Comparison of ENCODE assay signal across 14 mouse cellular contexts in genomic region chr9:102843577-102843976, GRCm38 (mm10). TPM values are rescaled to one million over a fixed set of nuclear protein-coding genes. Genes with fewer than 3 reads are reported as not detected.
DNase-seq lines count a peak whose midpoint lies in the region; ATAC-seq and TF ChIP-seq lines count a peak whose summit lies in the region.
"Had no signal": no experiment of that assay in that cellular context is flagged by ENCODE, and none has a peak within 500 bp of the region (broad histone marks: within the 10 kb centered on the region; RNA-seq: fewer than 3 reads in every experiment).

No protein-coding gene starts in this region.

- H3K27me3 ChIP-seq in kidney, embryonic 15.5 days, result no peaks in the 10 kb centered on the region
- H3K27me3 ChIP-seq in kidney, embryonic 14.5 days (ENCODE audit: control insufficient read depth, insufficient read depth, low read length), result no peaks in the 10 kb centered on the region
- no peaks in the 10 kb centered on the region for H3K27me3 ChIP-seq in intestine, postnatal 0 days (replicated peaks; ENCODE audit: control insufficient read depth, insufficient read depth, low read length)
- H3K27me3 ChIP-seq: stomach, embryonic 15.5 days had no signal

- no peak overlapping the region for H3K4me3 ChIP-seq in kidney, embryonic 15.5 days (replicated peaks)
- H3K4me3 ChIP-seq in kidney, embryonic 14.5 days (ENCODE audit: low read length), result no peak overlapping the region
- H3K4me3 ChIP-seq in intestine, postnatal 0 days (ENCODE audit: low read depth, low read length), result no peak overlapping the region
- H3K4me3 ChIP-seq in olfactory bulb, adult 2 months (ENCODE audit: insufficient read depth, low read depth, low read length), result no peak overlapping the region
- H3K4me3 ChIP-seq: midbrain, embryonic 10.5 days; stomach, embryonic 15.5 days had no signal

- no peaks in the 10 kb centered on the region for H3K9me3 ChIP-seq in kidney, embryonic 15.5 days (replicated peaks)
- H3K9me3 ChIP-seq in kidney, embryonic 14.5 days (ENCODE audit: control insufficient read depth, low read length), result no peaks in the 10 kb centered on the region
- H3K9me3 ChIP-seq in intestine, postnatal 0 days (ENCODE audit: control insufficient read depth), result no peaks in the 10 kb centered on the region
- H3K9me3 ChIP-seq: midbrain, embryonic 10.5 days; stomach, embryonic 15.5 days had no signal

- H3K9ac ChIP-seq in kidney, embryonic 15.5 days, result no peak overlapping the region
- no peak overlapping the region for H3K9ac ChIP-seq in kidney, embryonic 14.5 days (ENCODE audit: low read depth, low read length)
- no peak overlapping the region for H3K9ac ChIP-seq in intestine, postnatal 0 days (ENCODE audit: low read depth, low read length)
- H3K9ac ChIP-seq: forebrain, postnatal 0 days; liver, embryonic 14.5 days; stomach, embryonic 15.5 days had no signal

- peaks cover 84% of the 10 kb centered on the region for H3K4me1 ChIP-seq in kidney, embryonic 15.5 days
- peaks cover 66% of the 10 kb centered on the region for H3K4me1 ChIP-seq in kidney, embryonic 14.5 days (ENCODE audit: control insufficient read depth, insufficient read depth, low read length)
- peaks cover 25% of the 10 kb centered on the region for H3K4me1 ChIP-seq in intestine, postnatal 0 days (replicated peaks; ENCODE audit: control insufficient read depth, insufficient read depth, low read length)
- peaks cover 39% of the 10 kb centered on the region for H3K4me1 ChIP-seq in olfactory bulb, adult 2 months (ENCODE audit: control insufficient read depth, insufficient read depth, low read length)

- H3K27ac ChIP-seq in kidney, embryonic 15.5 days, result no peak overlapping the region
- H3K27ac ChIP-seq in kidney, embryonic 14.5 days (ENCODE audit: low read depth, low read length), result no peak overlapping the region
- H3K27ac ChIP-seq in intestine, postnatal 0 days (ENCODE audit: low read depth, low read length), result peak overlapping the region; percentile 21; the same call in 1 of the 2 replicates
- peak overlapping the region; percentile 74 for H3K27ac ChIP-seq in olfactory bulb, adult 2 months (ENCODE audit: insufficient read depth, low read depth, low read length)
- H3K27ac ChIP-seq: liver, embryonic 14.5 days; midbrain, embryonic 10.5 days; stomach, embryonic 15.5 days had no signal

- TF ChIP-seq POLR2A in olfactory bulb, adult 2 months (IDR thresholded peaks at IDR 0.05; ENCODE audit: insufficient read depth, low read depth, low read length), result no peak

- 0 out of 2 replicates have a peak, but pooled peaks have one; percentile 7 for ATAC-seq in kidney, embryonic 15.5 days (replicated peaks; ENCODE audit: low FRiP score)
- ATAC-seq in kidney, embryonic 14.5 days (ENCODE audit: low FRiP score, low TSS enrichment), result no peak
- peak; percentile 55 for ATAC-seq in intestine, postnatal 0 days
- ATAC-seq: forebrain, postnatal 0 days had no signal

- H3K36me3 ChIP-seq in kidney, embryonic 15.5 days, result no peaks in the 10 kb centered on the region
- H3K36me3 ChIP-seq in kidney, embryonic 14.5 days (ENCODE audit: control insufficient read depth, insufficient read depth, low read length), result no peaks in the 10 kb centered on the region
- no peaks in the 10 kb centered on the region for H3K36me3 ChIP-seq in intestine, postnatal 0 days (ENCODE audit: control insufficient read depth, insufficient read depth)
- H3K36me3 ChIP-seq: midbrain, embryonic 10.5 days; stomach, embryonic 15.5 days had no signal

- no peak overlapping the region for H3K4me2 ChIP-seq in kidney, embryonic 15.5 days
- no peak overlapping the region for H3K4me2 ChIP-seq in kidney, embryonic 14.5 days (replicated peaks; ENCODE audit: low read depth, low read length)
- no peak overlapping the region; the same call in 1 of the 2 replicates for H3K4me2 ChIP-seq in intestine, postnatal 0 days (replicated peaks; ENCODE audit: low read depth)
- H3K4me2 ChIP-seq: stomach, embryonic 15.5 days had no signal

- 31% methylated on average over 4 of the region's 4 CpGs for WGBS in kidney, embryonic 15.5 days
- 9% methylated on average over 4 of the region's 4 CpGs for WGBS in kidney, embryonic 14.5 days
- WGBS in intestine, postnatal 0 days, result 10% methylated on average over 4 of the region's 4 CpGs
- 26% methylated on average over 4 of the region's 4 CpGs for WGBS in olfactory bulb, adult 2 months

- no peak for TF ChIP-seq CTCF in intestine, postnatal 0 days (IDR thresholded peaks at IDR 0.05; ENCODE audit: low read depth)
- TF ChIP-seq CTCF in olfactory bulb, adult 2 months (IDR thresholded peaks at IDR 0.05; ENCODE audit: insufficient read depth, low read depth, low read length), result no peak

- peak; percentile 64 for DNase-seq in Muller cell, postnatal 12 days (ENCODE audit: inconsistent ontology term)
- no peak for DNase-seq in cerebellum, postnatal 4 days (ENCODE audit: low spot score in 2 of 2)
- DNase-seq in left cerebral cortex, adult 9 months (ENCODE audit: low spot score in 2 of 2), result no peak
- no peak for DNase-seq in right cerebral cortex, adult 18-20 months
- DNase-seq: forebrain, postnatal 0 days; kidney, adult 8-10 months; right cerebral cortex, postnatal 4 days had no signal

RNA-seq across cellular contexts. Expression of gene Ryk, which starts 8.9 kb away (rescaled TPM):
- polyA plus RNA-seq in kidney, embryonic 15.5 days (2015; fragmentation: Nextera tagmentation; extraction: Ambion mirVana), result 19.7 and 19.8 TPM in 2 replicates
- polyA plus RNA-seq in kidney, embryonic 14.5 days (2014; fragmentation: Nextera tagmentation; extraction: Ambion mirVana), result 29.9 and 32.7 TPM in 2 replicates
- 22.3 and 23.9 TPM in 2 replicates for polyA plus RNA-seq in intestine, postnatal 0 days (2015; fragmentation: Nextera tagmentation; extraction: Ambion mirVana)
- not detected in 2 replicates for polyA plus RNA-seq in olfactory bulb, adult 2 months (2012; ENCODE audit: insufficient read depth, insufficient read length, low replicate concordance, missing spikeins)

Comparison
In these comparisons a context has a peak if more than half of its experiments do, and no peak if none do; other contexts are left out.
1. H3K27ac ChIP-seq: peak in intestine, postnatal 0 days (single experiment) and olfactory bulb, adult 2 months (single experiment); none in kidney, embryonic 15.5 days (single experiment) and kidney, embryonic 14.5 days (single experiment).
2. RNA of gene Ryk, which starts 8.9 kb away (polyA plus RNA-seq): 29.9 to 32.7 TPM in kidney, embryonic 14.5 days, 22.3 to 23.9 TPM in intestine, postnatal 0 days and 19.7 to 19.8 TPM in kidney, embryonic 15.5 days; not detected in olfactory bulb, adult 2 months; every median in the first group is over 10 times any median in the second.